Mouse (Mus musculus): ENCODE measurements at regions not wholly inside any gene's neighbourhood (a gene's known extent, or its start where the extent isn't known, plus 50 kb on each side); places are given as distances from the start of the nearest gene placed in this dataset.
A peak's percentile ranks its signal among the peaks of the same experiment; 100 is the strongest.
"Not testable (repeated sequence)": the region's sequence is repeated elsewhere in the genome, so short reads cannot be mapped to it uniquely, and the experiment has no call there.

DNA sequence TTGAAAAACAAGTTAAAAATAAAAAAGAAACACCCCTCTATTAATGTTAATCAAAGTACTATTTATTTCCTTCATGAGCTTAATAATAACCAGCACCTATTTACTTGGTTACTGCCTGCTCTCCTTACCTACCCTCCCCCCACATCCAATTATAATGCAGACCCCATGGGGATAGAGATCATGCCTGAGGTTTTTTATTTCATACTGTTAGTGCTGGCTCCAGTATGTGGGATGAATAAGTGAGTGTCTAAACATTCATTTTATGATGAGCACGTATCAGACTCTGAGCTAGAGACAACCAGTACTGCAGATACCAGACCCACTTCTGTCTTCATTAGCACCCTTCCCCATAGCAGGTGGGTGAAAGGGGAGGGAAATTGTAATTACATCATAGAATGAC is 83.6 kb upstream of the Atp1b1 start:
- no peak for DNase-seq

DNA sequence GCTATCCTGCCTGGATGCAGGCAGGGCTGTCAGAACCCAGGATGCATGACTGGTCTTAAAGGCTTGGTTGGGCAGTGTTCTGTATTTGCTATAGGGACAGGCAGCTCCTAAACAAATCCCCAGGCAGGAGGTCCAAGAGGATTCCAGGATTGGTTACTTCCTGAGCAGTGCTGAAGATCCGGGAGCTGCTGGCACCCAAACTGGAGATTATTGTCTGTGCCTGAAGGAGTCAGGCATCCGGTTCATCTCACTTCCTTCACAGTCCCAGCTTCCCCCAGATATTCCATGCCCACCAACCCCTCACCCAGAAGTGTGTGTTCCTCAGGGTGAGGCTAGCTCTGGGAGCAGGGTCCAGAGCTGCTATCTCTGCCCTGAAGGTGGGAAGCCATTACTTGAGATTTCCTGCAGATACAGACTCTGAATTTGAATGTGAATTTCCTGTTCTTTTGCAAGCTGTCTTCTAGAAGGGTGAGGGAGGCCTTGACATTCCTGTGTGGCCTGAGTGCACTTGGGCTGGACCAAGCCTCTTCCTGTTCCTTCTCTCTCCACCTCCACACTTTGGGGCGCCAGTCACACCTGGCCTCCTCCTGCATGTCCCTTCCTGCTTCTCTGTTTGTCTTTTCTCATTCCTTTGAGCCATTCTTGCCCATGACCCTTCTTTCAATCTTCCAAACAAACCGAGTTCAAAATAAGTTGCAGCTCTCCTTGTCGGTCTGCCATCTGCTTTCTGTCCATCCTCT is 80.3 kb upstream of the Atp1b1 start:
- no peak for DNase-seq

DNA sequence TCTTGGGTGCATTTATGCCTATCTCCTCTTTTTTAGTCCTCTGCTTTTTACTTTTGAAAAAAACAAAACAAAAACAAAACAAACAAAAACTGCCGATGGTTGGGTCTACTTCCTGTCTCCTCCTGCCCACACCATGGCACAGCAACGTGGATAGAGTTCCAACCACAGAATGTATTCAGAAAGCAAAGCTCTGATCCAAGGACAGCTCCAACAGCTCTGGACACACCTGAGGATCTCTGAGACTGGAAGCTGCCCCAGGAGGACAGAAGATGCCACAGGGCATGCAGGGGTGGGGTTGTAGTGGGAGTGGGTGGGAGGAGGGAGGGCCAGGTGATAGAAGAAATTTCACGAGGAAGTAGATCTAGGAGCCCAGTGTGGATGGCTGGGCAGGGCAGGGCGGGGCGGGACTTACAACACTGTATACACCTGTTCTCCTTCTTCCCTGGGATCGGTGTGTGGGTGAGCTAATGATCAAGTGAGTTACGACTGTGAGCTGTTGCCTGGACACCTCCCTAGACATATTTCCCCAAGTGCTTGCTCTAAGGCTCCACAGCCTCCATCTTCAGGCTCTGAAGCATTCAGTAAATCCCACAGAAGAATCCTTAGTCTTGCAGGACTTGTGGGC is 79.3 kb upstream of the Atp1b1 start:
- DNase-seq = no peak

DNA sequence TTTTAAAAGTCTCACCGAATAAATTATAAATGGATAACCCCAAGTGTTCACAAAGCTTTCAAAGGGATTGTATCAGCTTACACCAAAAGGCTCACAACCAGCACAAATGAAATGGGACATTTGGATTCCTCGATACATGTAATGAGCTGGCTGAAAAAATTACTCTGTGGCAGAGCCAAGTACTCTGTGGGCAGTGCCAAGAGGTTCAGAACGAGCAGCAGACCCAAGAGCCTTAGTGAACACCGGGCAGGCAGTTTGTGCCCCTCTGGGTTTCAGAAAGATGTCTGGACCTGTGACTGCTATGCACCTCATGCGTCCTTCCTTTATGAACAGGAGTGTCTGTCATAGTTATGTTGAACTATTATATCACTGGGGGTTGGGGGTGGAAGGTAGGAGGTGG is 74.0 kb upstream of the Atp1b1 start:
- no peak for DNase-seq

DNA sequence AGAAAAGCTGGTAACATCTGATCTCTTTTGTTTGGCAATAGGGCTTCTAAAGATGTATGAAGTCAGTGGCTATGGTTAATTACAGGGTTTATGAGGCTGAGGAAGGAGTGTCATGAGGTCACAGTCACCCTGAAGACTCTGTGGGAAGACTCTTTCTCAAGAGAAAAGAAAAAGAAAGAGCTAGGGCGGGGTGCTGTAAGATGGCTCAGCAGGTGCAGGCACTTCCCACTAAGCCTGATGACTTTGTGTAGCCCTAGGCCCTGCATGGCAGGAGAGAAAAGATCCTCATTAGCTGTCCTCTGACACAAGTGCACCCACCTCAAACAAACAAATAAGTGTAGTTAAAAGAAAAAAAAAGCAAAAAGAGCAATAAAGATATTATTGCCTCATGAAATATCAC is 73.6 kb upstream of the Atp1b1 start:
- peak; percentile 22 for DNase-seq

DNA sequence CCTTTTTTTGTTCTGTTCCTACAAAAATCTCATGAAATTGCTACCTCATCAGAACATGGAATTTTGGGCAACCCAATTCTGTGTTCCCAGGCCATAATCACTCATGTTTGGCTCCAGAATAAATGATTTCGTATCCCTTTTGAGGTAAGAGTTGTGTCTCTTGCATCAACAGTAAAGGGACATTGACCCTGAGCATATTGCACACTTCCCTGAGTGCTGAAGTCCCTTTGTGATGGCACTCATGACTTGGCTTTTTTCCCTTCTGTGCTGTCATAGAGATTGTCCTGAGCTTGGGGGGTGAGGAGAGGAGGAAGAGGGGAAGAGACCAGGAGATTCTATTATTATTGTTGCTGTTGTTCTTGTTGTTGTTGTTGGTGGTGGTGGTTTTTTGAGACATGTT is 68.6 kb upstream of the Atp1b1 start:
- DNase-seq = no peak

DNA sequence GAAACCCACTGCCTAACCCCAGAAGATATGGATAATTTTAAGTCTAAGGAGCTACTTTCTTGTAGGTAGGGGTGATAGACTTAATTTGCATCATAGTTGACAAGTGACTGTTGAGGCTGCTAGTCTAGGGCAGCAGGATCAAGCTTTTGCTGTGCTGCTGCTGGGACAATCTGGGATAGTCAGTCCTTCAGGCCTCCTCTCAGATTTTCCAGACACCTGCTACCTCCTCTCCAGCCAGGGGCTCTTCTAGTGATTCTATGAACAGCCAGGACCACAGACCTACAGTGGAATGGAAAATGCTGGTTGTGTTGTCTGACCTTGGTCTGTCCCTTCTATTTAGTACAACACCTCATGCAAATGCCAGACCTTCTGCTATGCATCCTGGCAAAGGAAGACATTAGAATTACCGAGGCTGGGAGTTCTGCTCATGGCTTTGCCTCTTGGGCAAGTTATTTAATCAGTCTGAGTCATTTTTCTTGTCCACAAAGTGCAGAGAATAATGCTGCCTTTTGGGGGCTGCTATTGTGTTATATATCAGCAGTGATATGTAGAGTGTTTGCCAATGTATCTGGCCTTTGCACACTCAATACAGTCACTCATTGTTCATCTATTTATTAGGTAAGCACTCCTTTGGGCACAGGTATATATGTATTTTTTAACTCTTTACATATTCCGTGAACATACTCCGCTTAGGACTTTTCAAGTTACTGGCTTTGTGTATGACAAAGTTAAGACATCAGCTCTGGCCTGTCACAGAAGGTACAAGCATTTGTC is 64.4 kb upstream of the Atp1b1 start:
- DNase-seq = no peak

DNA sequence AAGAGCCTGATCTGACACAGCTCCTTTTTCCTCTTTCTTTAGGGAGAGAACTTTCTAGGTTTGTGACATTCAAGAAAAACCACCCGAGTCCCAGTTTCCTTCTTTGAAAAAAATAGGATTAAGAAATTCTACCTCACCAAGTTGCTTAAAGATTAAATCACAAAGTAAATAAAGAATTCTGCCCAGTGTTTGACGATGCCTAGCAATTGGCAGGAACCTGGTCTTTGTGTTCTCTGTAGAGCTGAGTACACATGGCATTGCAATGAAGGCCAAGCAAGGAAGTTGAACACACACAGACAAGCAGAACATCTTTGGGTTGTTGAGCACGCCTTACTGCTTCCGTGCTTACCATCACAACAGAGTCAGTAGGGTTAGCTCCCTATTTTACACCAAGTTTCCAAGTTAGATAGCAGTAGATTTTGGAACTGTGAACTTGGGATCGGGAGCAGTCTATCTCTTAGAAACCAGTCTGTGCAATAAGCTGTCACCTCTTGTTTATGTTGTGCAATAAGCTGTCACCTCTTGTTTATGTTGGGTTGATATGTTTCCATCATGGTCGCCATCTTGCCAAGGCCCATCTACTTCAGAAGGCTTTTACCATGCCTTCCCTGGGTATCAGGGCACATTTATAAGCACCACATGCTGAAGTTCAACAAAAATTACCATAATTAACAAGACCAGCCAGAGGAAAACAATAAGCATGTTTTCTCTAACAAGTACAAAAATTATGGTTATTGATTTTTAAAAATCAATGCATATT is 63.4 kb upstream of the Atp1b1 start:
- DNase-seq = no peak

DNA sequence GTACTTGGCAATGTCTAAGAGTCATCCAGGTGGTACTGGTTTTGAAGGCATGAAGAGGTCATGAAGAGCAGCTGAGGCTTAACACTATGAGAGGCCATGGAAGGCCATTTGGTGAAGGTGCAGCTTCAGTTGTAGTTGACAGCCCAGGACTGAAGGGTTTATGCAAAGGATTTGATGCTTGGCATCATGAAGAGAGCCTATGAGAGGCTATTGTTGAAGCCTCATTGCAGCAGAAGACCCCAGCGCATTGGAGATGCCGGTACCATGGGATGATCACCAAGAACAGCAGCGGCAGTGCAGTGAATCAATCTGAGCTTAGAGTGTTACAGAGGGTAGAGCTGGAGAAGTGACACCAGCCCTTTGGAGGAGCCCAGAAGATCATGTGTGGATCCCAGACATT is 60.7 kb upstream of the Atp1b1 start:
- no peak for DNase-seq

DNA sequence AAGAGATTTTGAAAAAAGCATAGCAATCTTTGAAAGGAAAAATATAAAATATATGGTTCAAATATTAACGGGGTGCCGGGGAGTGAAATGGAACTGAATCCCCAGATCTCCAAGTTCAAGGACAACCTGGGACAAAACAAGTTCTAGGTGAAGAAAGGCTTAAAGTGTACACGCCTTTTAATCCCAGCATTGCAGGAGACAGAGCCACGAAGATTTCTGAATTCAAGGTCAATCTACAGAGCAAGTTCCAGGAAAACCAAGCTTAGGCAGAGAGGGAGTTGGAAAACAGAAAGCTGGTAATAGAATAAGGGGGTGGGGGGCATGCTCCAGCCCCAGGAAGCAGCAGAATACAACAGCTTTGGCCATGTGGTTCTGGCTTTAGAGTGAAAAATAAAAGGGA is 60.2 kb upstream of the Atp1b1 start:
- DNase-seq = no peak

DNA sequence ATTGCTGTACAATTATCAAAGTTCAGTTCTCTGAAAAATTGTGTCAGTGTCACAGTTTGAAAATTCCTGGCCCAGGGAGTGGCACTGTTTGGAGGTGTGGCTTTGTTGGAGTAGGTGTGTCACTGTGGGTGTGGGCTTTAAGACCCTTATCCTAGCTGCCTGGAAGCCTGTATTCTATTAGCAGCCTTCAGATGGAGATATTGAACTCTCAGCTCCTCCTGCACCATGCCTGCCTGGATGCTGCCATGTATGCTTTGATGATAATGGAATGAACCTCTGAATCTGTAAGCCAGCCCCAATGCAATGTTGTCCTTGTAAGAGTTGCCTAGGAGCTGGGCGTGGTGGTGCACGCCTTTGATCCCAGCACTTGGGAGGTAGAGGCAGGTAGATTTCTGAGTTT is 59.2 kb upstream of the Atp1b1 start:
- not testable (repeated sequence) for DNase-seq

DNA sequence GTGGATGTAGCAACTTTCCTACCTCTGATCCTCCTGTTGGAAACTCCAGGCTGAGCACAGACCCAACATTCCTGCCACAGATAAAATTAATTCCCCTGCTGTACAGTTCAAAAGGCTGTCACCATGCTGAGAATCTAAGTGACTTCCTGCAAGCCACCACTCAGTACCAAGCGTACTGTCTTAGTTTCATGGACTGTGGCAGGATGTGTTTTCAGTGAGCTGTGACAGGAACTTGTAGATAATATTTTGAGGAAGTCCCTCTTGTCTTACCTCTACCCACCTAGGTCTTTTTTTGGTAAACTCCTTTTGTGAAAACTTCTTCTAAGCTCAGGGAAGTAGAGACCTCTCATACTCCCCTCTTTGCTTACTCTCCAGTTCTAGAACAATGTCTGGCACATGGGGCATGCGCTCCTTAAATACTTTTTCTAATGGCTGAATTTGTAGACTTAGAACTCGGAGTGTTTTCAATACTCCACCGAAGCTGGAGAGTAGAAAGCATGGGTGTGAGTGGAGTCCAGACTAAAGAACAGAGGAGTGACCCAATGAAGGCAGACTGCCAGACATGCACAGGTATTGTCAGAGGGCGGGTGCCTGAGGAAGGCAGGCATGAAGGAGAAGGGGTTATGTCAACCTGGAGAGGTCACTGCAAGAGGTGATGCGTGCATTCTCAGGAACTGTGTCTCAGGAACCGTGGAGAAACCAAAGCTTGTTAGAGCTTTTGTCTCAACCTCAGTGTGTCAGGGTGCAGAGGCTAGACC is 53.7 kb upstream of the Atp1b1 start:
- DNase-seq = peak; percentile 21

DNA sequence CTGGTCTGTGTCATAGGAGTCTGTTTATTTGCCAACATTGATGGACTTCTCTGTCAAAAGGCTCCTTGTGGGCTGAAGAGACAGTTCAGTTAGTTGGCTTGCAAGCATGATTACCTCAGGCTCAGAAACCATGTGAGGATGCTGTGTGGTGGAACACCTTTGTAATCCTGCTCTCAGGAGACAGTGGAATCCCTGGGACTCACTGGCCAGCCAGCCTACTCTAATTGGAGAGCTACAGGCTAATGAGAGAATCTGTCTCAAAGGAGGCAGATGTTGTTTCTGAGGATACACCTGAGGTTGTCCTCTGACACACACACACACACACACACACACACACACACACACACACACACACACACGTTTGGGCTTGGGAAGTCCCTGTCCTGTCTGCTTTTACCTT is 51.1 kb upstream of the Atp1b1 start:
- no peak for DNase-seq

DNA sequence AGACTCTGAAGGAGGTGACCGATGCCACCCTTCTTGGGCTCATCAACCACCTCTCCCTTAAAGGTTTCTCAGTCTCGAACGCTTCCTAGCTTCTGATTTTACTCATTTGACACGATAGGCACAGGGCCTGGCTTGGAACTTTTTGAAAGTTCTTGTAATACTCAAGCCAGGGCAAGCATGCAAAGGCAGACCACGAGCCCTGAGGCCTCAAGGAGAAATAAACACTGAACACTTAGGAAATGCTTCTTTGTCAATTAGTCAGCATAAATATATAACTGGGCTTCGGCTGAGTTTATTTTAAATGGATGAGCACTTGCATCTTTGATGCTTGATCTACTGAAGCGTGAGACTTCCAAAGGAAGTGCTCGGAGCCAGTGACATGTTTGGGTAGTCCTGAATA is 50.4 kb upstream of the Atp1b1 start:
- no peak for DNase-seq

DNA sequence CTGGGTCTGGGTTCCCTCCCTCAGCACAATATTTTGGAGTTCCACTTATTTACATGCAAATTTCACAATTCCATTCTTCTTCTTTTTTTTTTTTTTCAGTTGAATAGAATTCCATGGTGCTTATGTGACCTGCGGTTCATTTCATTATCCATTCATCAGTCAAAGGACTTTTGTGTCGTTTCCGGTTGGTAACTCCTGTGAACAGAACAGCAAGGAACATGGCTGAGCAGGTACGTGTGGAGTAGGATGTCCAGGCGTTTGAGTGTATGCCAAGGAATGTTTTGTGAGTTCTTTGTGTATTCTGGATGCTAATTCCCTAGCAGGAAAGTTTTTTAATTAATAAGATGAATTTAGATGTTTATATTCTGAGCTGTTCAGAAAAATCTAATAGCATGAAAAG is 50.0 kb upstream of the Atp1b1 start:
- no peak for DNase-seq

Data from thymus, postnatal 25 days (tissue).